Comparison of ENCODE assay signal across 13 mouse cellular contexts in the genomic region with DNA sequence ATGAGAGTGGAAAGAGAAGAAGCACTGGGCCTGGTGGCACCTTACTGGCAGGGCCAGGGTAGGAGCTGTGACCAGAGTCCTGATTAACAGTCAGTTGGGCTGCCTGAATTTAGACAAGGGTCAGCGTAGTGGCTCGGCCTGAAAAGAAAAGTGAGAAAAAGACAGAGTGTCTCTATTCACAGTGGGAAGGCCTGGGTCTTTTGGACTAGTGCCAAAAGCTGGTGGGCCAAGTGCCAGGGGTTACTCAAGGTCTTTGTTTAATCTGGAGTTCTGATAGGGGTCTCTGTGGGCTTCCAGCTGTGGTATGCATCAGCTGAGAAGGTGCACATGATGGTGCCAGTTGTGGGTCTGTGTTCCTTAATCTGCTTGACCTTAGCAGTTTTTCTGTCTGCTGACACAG.
DNase-seq lines count a peak whose midpoint lies in the region; ATAC-seq lines count a peak whose summit lies in the region.
"Had no signal": no experiment of that assay in that cellular context is flagged by ENCODE, and none has a peak within 500 bp of the region (broad histone marks: within the 10 kb centered on the region; RNA-seq: fewer than 3 reads in every experiment).

No protein-coding gene starts in this region.

- no peaks in the 10 kb centered on the region for H3K27me3 ChIP-seq in midbrain, embryonic 10.5 days (ENCODE audit: low read depth, poor library complexity, severe bottlenecking)
- H3K27me3 ChIP-seq: embryonic facial prominence, embryonic 12.5 days had no signal

- H3K27ac ChIP-seq in midbrain, embryonic 10.5 days (replicated peaks): 0 out of 2 replicates have a peak overlapping the region, but pooled peaks have one; percentile 13
- H3K27ac ChIP-seq: embryonic facial prominence, embryonic 12.5 days; stomach, postnatal 0 days had no signal

- no peaks in the 10 kb centered on the region for H3K9me3 ChIP-seq in midbrain, embryonic 10.5 days (replicated peaks)
- H3K9me3 ChIP-seq: embryonic facial prominence, embryonic 12.5 days had no signal

- WGBS in midbrain, embryonic 10.5 days: 70% methylated on average over 2 of the region's 2 CpGs

- H3K36me3 ChIP-seq in midbrain, embryonic 10.5 days: no peaks in the 10 kb centered on the region
- H3K36me3 ChIP-seq: embryonic facial prominence, embryonic 12.5 days had no signal

- no peak for ATAC-seq in frontal cortex, adult (ENCODE audit: low TSS enrichment)
- ATAC-seq: CD4-positive, CD25-positive, alpha-beta regulatory T cell, adult 4 months; lung, postnatal 0 days had no signal

- intact Hi-C loops in left cerebral cortex, postnatal 36 days (cut with DNase I): no loop called here

- H3K4me1 ChIP-seq in midbrain, embryonic 10.5 days: peaks cover 5% of the 10 kb centered on the region; the same call in 1 of the 2 replicates
- H3K4me1 ChIP-seq: embryonic facial prominence, embryonic 12.5 days had no signal

- H3K4me3 ChIP-seq in midbrain, embryonic 10.5 days: no peak overlapping the region
- H3K4me3 ChIP-seq: embryonic facial prominence, embryonic 12.5 days had no signal

- DNase-seq in frontal cortex, postnatal 14 days (ENCODE audit: low spot score in 2 of 2): peak; percentile 6 to 7
- peak; percentile 15 for DNase-seq in right cerebral cortex, postnatal 14 days
- DNase-seq in right cerebral cortex, adult 18-20 months: no peak
- no peak for DNase-seq in midbrain, embryonic 10.5 days (ENCODE audit: low spot score)
- DNase-seq in spleen, adult 12 weeks (ENCODE audit: low spot score): no peak
- DNase-seq in thymus, postnatal 14 days: no peak
- no peak for DNase-seq in left cerebral cortex, postnatal 36 days (ENCODE audit: low spot score in 2 of 2)
- DNase-seq: heart, postnatal 36 days had no signal

Comparison
In these comparisons a context has a peak if more than half of its experiments do, and no peak if none do; other contexts are left out.
1. DNase-seq: peak in frontal cortex, postnatal 14 days (2 of 2) and right cerebral cortex, postnatal 14 days (single experiment); none in right cerebral cortex, adult 18-20 months (single experiment), midbrain, embryonic 10.5 days (single experiment), spleen, adult 12 weeks (single experiment), thymus, postnatal 14 days (single experiment) and left cerebral cortex, postnatal 36 days (0 of 2).